Mouse (Mus musculus): ENCODE measurements at regions not wholly inside any gene's neighbourhood (a gene's known extent, or its start where the extent isn't known, plus 50 kb on each side); places are given as distances from the start of the nearest gene placed in this dataset.

- DNase-seq (ENCODE audit: low read depth, low spot score) = no peak
Observed at GRCm38 (mm10) chr2:51799856-51800255, 135.1 kb downstream of the Rbm43 start.

GRCm38 (mm10) chr2:51822976-51823375, 112.0 kb downstream of the Rbm43 start:
- no peak for DNase-seq (ENCODE audit: low read depth, low spot score)

- peak; percentile 18 for DNase-seq (ENCODE audit: low read depth, low spot score)
Observed at GRCm38 (mm10) chr2:51830286-51830944, 104.5 kb downstream of the Rbm43 start.

GRCm38 (mm10) chr2:51830965-51831720, 103.8 kb downstream of the Rbm43 start:
- no peak for DNase-seq (ENCODE audit: low read depth, low spot score)

- DNase-seq (ENCODE audit: low read depth, low spot score) = no peak
Observed at GRCm38 (mm10) chr2:51837864-51838263, 97.1 kb downstream of the Rbm43 start.

- DNase-seq (ENCODE audit: low read depth, low spot score) = no peak
Observed at GRCm38 (mm10) chr2:51840808-51841207, 94.2 kb downstream of the Rbm43 start.

- DNase-seq (ENCODE audit: low read depth, low spot score) = no peak
Observed at GRCm38 (mm10) chr2:51844831-51845230, 90.1 kb downstream of the Rbm43 start.

GRCm38 (mm10) chr2:51847556-51847955, 87.4 kb downstream of the Rbm43 start:
- DNase-seq (ENCODE audit: low read depth, low spot score) = no peak

GRCm38 (mm10) chr2:51847964-51848363, 87.0 kb downstream of the Rbm43 start:
- DNase-seq (ENCODE audit: low read depth, low spot score) = no peak

- DNase-seq (ENCODE audit: low read depth, low spot score) = no peak
Observed at GRCm38 (mm10) chr2:51848491-51848890, 86.5 kb downstream of the Rbm43 start.

- no peak for DNase-seq (ENCODE audit: low read depth, low spot score)
Observed at GRCm38 (mm10) chr2:51850581-51850980, 84.4 kb downstream of the Rbm43 start.

GRCm38 (mm10) chr2:51851711-51852110, 83.3 kb downstream of the Rbm43 start:
- no peak for DNase-seq (ENCODE audit: low read depth, low spot score)

- no peak for DNase-seq (ENCODE audit: low read depth, low spot score)
Observed at GRCm38 (mm10) chr2:51857226-51857625, 77.7 kb downstream of the Rbm43 start.

GRCm38 (mm10) chr2:51866045-51866444, 68.9 kb downstream of the Rbm43 start:
- DNase-seq (ENCODE audit: low read depth, low spot score) = no peak

- no peak for DNase-seq (ENCODE audit: low read depth, low spot score)
Observed at GRCm38 (mm10) chr2:51868878-51869510, 66.0 kb downstream of the Rbm43 start.

GRCm38 (mm10) chr2:51871571-51871970, 63.4 kb downstream of the Rbm43 start:
- DNase-seq (ENCODE audit: low read depth, low spot score) = no peak
